Mouse (Mus musculus) neutrophil, adult 5-6 weeks (primary cell): Measurements from ENCODE around the gene Arrdc5. TPM values are rescaled to one million over a fixed set of nuclear protein-coding genes. Genes with fewer than 3 reads are reported as not detected.

Experiments used
- ATAC-seq: fragments of 151-379, 151-347 bp; 2 replicates; pipeline ENCODE4 v1.8.0; 2017; ENCODE audit warnings: mild to moderate bottlenecking, moderate TSS enrichment; ENCODE audit not compliant: insufficient number of reproducible peaks, poor library complexity, low FRiP score, severe bottlenecking; ENCODE audit errors: extremely low read depth
- total RNA-seq: library from RNA; stranded (forward); fragments of 200-1000 nt; gene quantifications from 2 replicates; pipeline ENCODE4 v1.2.3, GENCODE M21; 2017

Arrdc5 gene
- total RNA-seq, 1 experiment from 2014 or later, result not detected

GRCm38 (mm10) chr17:56283316-56283715 is 16.8 kb downstream of the Arrdc5 start:
- no peak for ATAC-seq

- no peak for ATAC-seq
Measured at GRCm38 (mm10) chr17:56282802-56283201, 17.3 kb downstream of the Arrdc5 start.

- no peak for ATAC-seq
Measured at GRCm38 (mm10) chr17:56281193-56281592, 18.9 kb downstream of the Arrdc5 start.

- ATAC-seq, result no peak
Measured at GRCm38 (mm10) chr17:56279481-56280155, 20.5 kb downstream of the Arrdc5 start.

GRCm38 (mm10) chr17:56278340-56278739 is 21.7 kb downstream of the Arrdc5 start:
- ATAC-seq, result no peak

GRCm38 (mm10) chr17:56277567-56277893 is 22.6 kb downstream of the Arrdc5 start:
- no peak for ATAC-seq

- ATAC-seq, result peak; percentile 73
Measured at GRCm38 (mm10) chr17:56276643-56277566, 23.2 kb downstream of the Arrdc5 start, which contains the start of gene Ticam1. Gene Ticam1, minus strand, starts transcription at chr17:56276786.

- ATAC-seq, result no peak
Measured at GRCm38 (mm10) chr17:56275842-56276480, 24.1 kb downstream of the Arrdc5 start.

GRCm38 (mm10) chr17:56273986-56274385 is 26.1 kb downstream of the Arrdc5 start:
- ATAC-seq, result no peak

- ATAC-seq, result no peak
Measured at GRCm38 (mm10) chr17:56273482-56273881, 26.6 kb downstream of the Arrdc5 start.

- no peak for ATAC-seq
Measured at GRCm38 (mm10) chr17:56272644-56273043, 27.4 kb downstream of the Arrdc5 start.

GRCm38 (mm10) chr17:56271609-56272253 is 28.4 kb downstream of the Arrdc5 start:
- ATAC-seq, result no peak

- ATAC-seq, result no peak
Measured at GRCm38 (mm10) chr17:56269741-56270140, 30.3 kb downstream of the Arrdc5 start.

- ATAC-seq, result peak; percentile 78
Measured at GRCm38 (mm10) chr17:56269153-56269630, 30.9 kb downstream of the Arrdc5 start.

GRCm38 (mm10) chr17:56266271-56266670 is 33.8 kb downstream of the Arrdc5 start:
- peak; percentile 69 for ATAC-seq

- no peak for ATAC-seq
Measured at GRCm38 (mm10) chr17:56265869-56266268, 34.2 kb downstream of the Arrdc5 start.

- no peak for ATAC-seq
Measured at GRCm38 (mm10) chr17:56265011-56265410, 35.1 kb downstream of the Arrdc5 start.

GRCm38 (mm10) chr17:56264020-56264419 is 36.1 kb downstream of the Arrdc5 start:
- peak; percentile 65 for ATAC-seq

GRCm38 (mm10) chr17:56262645-56263094 is 37.4 kb downstream of the Arrdc5 start:
- ATAC-seq, result no peak
